Mouse (Mus musculus): ENCODE measurements around the gene Sirt7. TPM values are rescaled to one million over a fixed set of nuclear protein-coding genes. Genes with fewer than 3 reads are reported as not detected.

The Sirt7 gene
- total and polyA plus RNA-seq, 3 experiments = 72.3 to 78.2 TPM; not detected in 1

GRCm38 (mm10) chr11:120661076-120661460, 36.0 kb upstream of the Sirt7 start, which contains the start of gene Notum:
Gene Notum, minus strand, starts transcription at chr11:120661175.
- no peak within 1 kb of the TSS for H3K27ac ChIP-seq (ENCODE audit: control insufficient read depth, low read depth, low read length)
- H3K79me2 ChIP-seq (ENCODE audit: control insufficient read depth, insufficient read depth, low read length, poor library complexity) = no peaks in the 10 kb centered on the region
- DNase-seq (ENCODE audit: low read depth, low spot score) = no peak
- H3K9ac ChIP-seq (ENCODE audit: control insufficient read depth, low read depth, low read length, poor library complexity, severe bottlenecking) = no peak within 1 kb of the TSS
- H3K4me3 ChIP-seq (ENCODE audit: control insufficient read depth in 1 of 2, insufficient read depth in 1 of 2, low read depth in 2 of 2, low read length in 2 of 2) = no peak within 1 kb of the TSS
- H3K36me3 ChIP-seq (ENCODE audit: control insufficient read depth in 1 of 2, insufficient read depth in 2 of 2, low read length in 2 of 2) = no peaks in the 10 kb centered on the region
- no peaks in the 10 kb centered on the region for H3K9me3 ChIP-seq (replicated peaks; ENCODE audit: insufficient read depth, low read length)
- no peaks in the 10 kb centered on the region for H3K4me1 ChIP-seq (ENCODE audit: control insufficient read depth in 1 of 2, insufficient read depth in 2 of 2, low read length in 2 of 2)
- TF ChIP-seq MAFK (IDR thresholded peaks at IDR 0.05; ENCODE audit: borderline replicate concordance, low read depth, low read length) = no peak
- TF ChIP-seq POLR2A (IDR thresholded peaks at IDR 0.05; ENCODE audit: control insufficient read depth in 1 of 2, insufficient read depth in 1 of 2, low read depth in 1 of 2, low read length in 2 of 2, poor library complexity in 1 of 2) = no peak
- no peak for TF ChIP-seq RCOR1 (IDR thresholded peaks at IDR 0.05; ENCODE audit: low read depth, low read length)
- TF ChIP-seq EP300 (IDR thresholded peaks at IDR 0.05; ENCODE audit: low read depth in 1 of 2, low read length in 2 of 2) = no peak
- no peak for TF ChIP-seq GATA1 (IDR thresholded peaks at IDR 0.05; ENCODE audit: low read depth, low read length)
- no peak for TF ChIP-seq SMC3 (IDR thresholded peaks at IDR 0.05; ENCODE audit: low read depth, low read length)
- H3K27me3 ChIP-seq (ENCODE audit: control insufficient read depth in 1 of 2, insufficient read depth in 2 of 2, low read length in 2 of 2) = peaks cover 3 to 5% of the 10 kb centered on the region in 2 experiments

- H3K9me3 ChIP-seq (replicated peaks; ENCODE audit: insufficient read depth, low read length) = no peaks in the 10 kb centered on the region
- no peak overlapping the region for H3K27ac ChIP-seq (ENCODE audit: control insufficient read depth, low read depth, low read length)
- H3K4me3 ChIP-seq (ENCODE audit: control insufficient read depth in 1 of 2, insufficient read depth in 1 of 2, low read depth in 2 of 2, low read length in 2 of 2) = no peak overlapping the region
- H3K36me3 ChIP-seq (ENCODE audit: control insufficient read depth in 1 of 2, insufficient read depth in 2 of 2, low read length in 2 of 2) = no peaks in the 10 kb centered on the region
- no peak overlapping the region for H3K9ac ChIP-seq (ENCODE audit: control insufficient read depth, low read depth, low read length, poor library complexity, severe bottlenecking)
- no peak for DNase-seq (ENCODE audit: low read depth, low spot score)
- H3K27me3 ChIP-seq (ENCODE audit: control insufficient read depth in 1 of 2, insufficient read depth in 2 of 2, low read length in 2 of 2) = peaks cover 2 to 7% of the 10 kb centered on the region in 2 experiments
- no peaks in the 10 kb centered on the region for H3K4me1 ChIP-seq (ENCODE audit: control insufficient read depth in 1 of 2, insufficient read depth in 2 of 2, low read length in 2 of 2)
- H3K79me2 ChIP-seq (ENCODE audit: control insufficient read depth, insufficient read depth, low read length, poor library complexity) = no peaks in the 10 kb centered on the region
- TF ChIP-seq RCOR1 (IDR thresholded peaks at IDR 0.05; ENCODE audit: low read depth, low read length) (no peak), KAT2A (conservative IDR thresholded peaks at IDR 0.05; ENCODE audit: low read depth, low read length) (no peak), ZKSCAN1 (IDR thresholded peaks at IDR 0.05; ENCODE audit: low read depth, low read length) (no peak), GABPA (IDR thresholded peaks at IDR 0.05; ENCODE audit: low read depth, low read length) (no peak)
These were observed 35.4 kb upstream of the Sirt7 start for GRCm38 (mm10) chr11:120660301-120661075.

DNA sequence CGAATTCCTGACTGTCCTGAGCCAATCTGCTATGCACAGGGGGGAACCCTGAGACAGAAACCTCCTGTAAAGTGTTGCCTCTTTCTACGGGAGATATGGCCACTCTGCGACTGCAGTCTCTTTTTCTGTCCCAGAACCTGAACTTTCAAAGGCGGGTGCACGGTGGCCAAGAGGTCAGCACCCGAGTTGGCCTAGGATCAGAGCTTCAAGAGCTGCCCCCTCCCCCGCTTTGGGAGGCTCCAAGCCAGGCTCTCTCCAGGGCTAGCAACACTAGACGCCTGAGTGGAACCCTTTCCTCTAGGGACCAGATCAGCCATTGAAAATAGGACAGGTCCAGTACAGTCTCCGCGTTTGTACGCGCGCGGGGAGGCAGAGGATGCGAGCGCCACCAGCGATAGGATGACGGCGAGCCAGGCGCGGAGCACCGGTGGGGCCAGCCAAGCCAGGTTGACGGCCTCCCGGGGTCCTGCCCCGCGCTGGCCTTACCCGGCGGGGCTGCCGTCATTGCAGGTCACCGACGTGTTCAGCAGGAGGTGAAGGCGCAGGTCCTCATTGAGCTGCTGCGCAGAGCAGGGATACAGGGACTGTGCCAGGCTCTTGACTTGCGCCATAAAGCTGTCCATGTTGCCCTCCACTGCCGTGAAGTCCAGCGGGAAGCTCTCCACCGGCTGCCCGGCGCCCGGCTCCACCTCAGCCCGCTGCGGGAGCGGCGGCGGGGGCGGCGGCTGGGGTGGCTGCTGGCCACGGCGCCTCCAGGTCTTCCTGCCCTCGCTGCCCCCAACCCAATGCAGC, 34.7 kb upstream of the Sirt7 start:
- H3K9ac ChIP-seq (ENCODE audit: control insufficient read depth, low read depth, low read length, poor library complexity, severe bottlenecking) = no peak overlapping the region
- no peaks in the 10 kb centered on the region for H3K36me3 ChIP-seq (ENCODE audit: control insufficient read depth in 1 of 2, insufficient read depth in 2 of 2, low read length in 2 of 2)
- TF ChIP-seq GATA1 (IDR thresholded peaks at IDR 0.05; ENCODE audit: low read depth, low read length) (no peak), HCFC1 (IDR thresholded peaks at IDR 0.05; ENCODE audit: low read depth, low read length) (no peak), POLR2AphosphoS5 (IDR thresholded peaks at IDR 0.05; ENCODE audit: borderline replicate concordance, low read depth, low read length) (no peak), TBP (IDR thresholded peaks at IDR 0.05; ENCODE audit: low read depth, low read length) (no peak), SIN3A (IDR thresholded peaks at IDR 0.05; ENCODE audit: low read length) (no peak), CTCF (IDR thresholded peaks at IDR 0.05 in 2 of 3, conservative IDR thresholded peaks at IDR 0.05 in 1 of 3; ENCODE audit: control insufficient read depth in 1 of 3, insufficient read depth in 1 of 3, low read depth in 2 of 3, low read length in 3 of 3, poor library complexity in 1 of 3, severe bottlenecking in 1 of 3) (no peak), ELF1 (IDR thresholded peaks at IDR 0.05; ENCODE audit: low read depth, low read length) (no peak), E2F4 (IDR thresholded peaks at IDR 0.05; ENCODE audit: borderline replicate concordance, low read depth, low read length) (no peak)
- no peak overlapping the region for H3K4me3 ChIP-seq (ENCODE audit: control insufficient read depth in 1 of 2, insufficient read depth in 1 of 2, low read depth in 2 of 2, low read length in 2 of 2)
- no peaks in the 10 kb centered on the region for H3K79me2 ChIP-seq (ENCODE audit: control insufficient read depth, insufficient read depth, low read length, poor library complexity)
- H3K4me1 ChIP-seq (ENCODE audit: control insufficient read depth in 1 of 2, insufficient read depth in 2 of 2, low read length in 2 of 2) = no peaks in the 10 kb centered on the region
- no peak overlapping the region for H3K27ac ChIP-seq (ENCODE audit: control insufficient read depth, low read depth, low read length)
- DNase-seq (ENCODE audit: low read depth, low spot score) = no peak
- H3K9me3 ChIP-seq (replicated peaks; ENCODE audit: insufficient read depth, low read length) = no peaks in the 10 kb centered on the region
- peaks cover 2 to 7% of the 10 kb centered on the region in 2 experiments; a peak in 3 of 4 replicates for H3K27me3 ChIP-seq (ENCODE audit: control insufficient read depth in 1 of 2, insufficient read depth in 2 of 2, low read length in 2 of 2)

All from MEL (cell line).